Mouse (Mus musculus) hindbrain, embryonic 16.5 days (tissue): Measurements from ENCODE around the gene Atg7. TPM values are rescaled to one million over a fixed set of nuclear protein-coding genes. Genes with fewer than 3 reads are reported as not detected.

Source experiments
- ATAC-seq: fragments of 200-750 bp; cut with Nextera tagmentation; 2 replicates; pipeline ENCODE4 v1.8.0; 2017; ENCODE audit warnings: moderate TSS enrichment, moderate library complexity
- H3K27ac ChIP-seq: fragments of 300-500 bp; sonication (generic); 2 replicates; pipeline ENCODE4 v1.5.1; 2014; ENCODE audit warnings: low read depth, mild to moderate bottlenecking, control low read depth, low read length, moderate library complexity
- H3K27me3 ChIP-seq: fragments of 300-500 bp; sonication (generic); replicated peaks from 2 replicates; pipeline ENCODE4 v1.6.1; 2014; ENCODE audit warnings: low read length; ENCODE audit not compliant: control insufficient read depth, insufficient read depth
- H3K36me3 ChIP-seq: fragments of 300-500 bp; sonication (generic); 2 replicates; pipeline ENCODE4 v1.6.1; 2014; ENCODE audit warnings: mild to moderate bottlenecking, low read length, moderate library complexity, mixed read lengths; ENCODE audit not compliant: control insufficient read depth, insufficient read depth
- H3K4me1 ChIP-seq: fragments of 300-500 bp; sonication (generic); 2 replicates; pipeline ENCODE4 v1.6.1; 2014; ENCODE audit warnings: low read depth, low read length; ENCODE audit not compliant: control insufficient read depth, insufficient read depth
- H3K4me2 ChIP-seq: fragments of 300-500 bp; sonication (generic); 2 replicates; pipeline ENCODE4 v1.6.1; 2014; ENCODE audit warnings: mild to moderate bottlenecking, low read length, control low read depth, moderate library complexity
- H3K4me3 ChIP-seq: fragments of 300-500 bp; sonication (generic); 2 replicates; pipeline ENCODE4 v1.5.1; 2014; ENCODE audit warnings: mild to moderate bottlenecking, low read length, control low read depth, moderate library complexity
- H3K9ac ChIP-seq: fragments of 300-500 bp; sonication (generic); 2 replicates; pipeline ENCODE4 v1.6.1; 2014; ENCODE audit warnings: low read depth, mild to moderate bottlenecking, control low read depth, low read length, moderate library complexity
- H3K9me3 ChIP-seq: fragments of 300-500 bp; sonication (generic); 2 replicates; pipeline ENCODE4 v1.6.1; 2014; ENCODE audit warnings: mild to moderate bottlenecking, low read length, moderate library complexity; ENCODE audit not compliant: control insufficient read depth
- WGBS: fragments of 180-500 bp; shearing (Covaris S2); extraction: QIAGEN DNeasy Blood & Tissue Kit; methylation state at CpG from one replicate; pipeline ENCODE4 v1.1.7; 2014; 5-methylcytosine and 5-hydroxymethylcytosine counted together
- polyA plus RNA-seq: library from polyadenylated mRNA; unstranded; fragments of >200 nt; fragmentation: Nextera tagmentation; extraction: Ambion mirVana; gene quantifications from 2 replicates; pipeline ENCODE4 v1.2.1, GENCODE M21; 2015

Gene Atg7
- polyA plus RNA-seq, 1 experiment from 2014 or later: 18.0 TPM

- H3K9ac ChIP-seq: no peak overlapping the region
- no peak overlapping the region for H3K27ac ChIP-seq
- H3K4me1 ChIP-seq: no peaks in the 10 kb centered on the region
- ATAC-seq: no peak
- 23% methylated on average over 9 of the region's 9 CpGs for WGBS
- no peak overlapping the region for H3K4me2 ChIP-seq
- no peak overlapping the region for H3K4me3 ChIP-seq
- peaks cover 10% of the 10 kb centered on the region; the same call in 1 of the 2 replicates for H3K36me3 ChIP-seq
- no peaks in the 10 kb centered on the region for H3K27me3 ChIP-seq
- H3K9me3 ChIP-seq: no peaks in the 10 kb centered on the region
Measured at GRCm38 (mm10) chr6:114682092-114682711, 39.3 kb downstream of the Atg7 start.

GRCm38 (mm10) chr6:114683741-114684140, 40.8 kb downstream of the Atg7 start:
- no peak overlapping the region for H3K4me2 ChIP-seq
- no peaks in the 10 kb centered on the region for H3K4me1 ChIP-seq
- ATAC-seq: no peak
- H3K9me3 ChIP-seq: no peaks in the 10 kb centered on the region
- no peaks in the 10 kb centered on the region for H3K27me3 ChIP-seq
- 0 out of 2 replicates have a peak, but pooled peaks cover 2% of the 10 kb centered on the region for H3K36me3 ChIP-seq
- H3K4me3 ChIP-seq: no peak overlapping the region
- no peak overlapping the region for H3K9ac ChIP-seq
- no peak overlapping the region for H3K27ac ChIP-seq
- WGBS: 95% methylated on average over 1 of the region's 1 CpGs

GRCm38 (mm10) chr6:114684407-114684806, 41.5 kb downstream of the Atg7 start:
- 59% methylated on average over 3 of the region's 3 CpGs for WGBS
- H3K9me3 ChIP-seq: no peaks in the 10 kb centered on the region
- H3K36me3 ChIP-seq: 0 out of 2 replicates have a peak, but pooled peaks cover 2% of the 10 kb centered on the region
- H3K27me3 ChIP-seq: no peaks in the 10 kb centered on the region
- no peaks in the 10 kb centered on the region for H3K4me1 ChIP-seq
- H3K27ac ChIP-seq: no peak overlapping the region
- no peak for ATAC-seq
- no peak overlapping the region for H3K4me2 ChIP-seq
- H3K9ac ChIP-seq: no peak overlapping the region
- H3K4me3 ChIP-seq: no peak overlapping the region

- Histone ChIP-seq H3K4me3 (no peak overlapping the region), H3K4me1 (peaks cover 1% of the 10 kb centered on the region), H3K27me3 (no peaks in the 10 kb centered on the region), H3K4me2 (no peak overlapping the region), H3K27ac (no peak overlapping the region), H3K9me3 (no peaks in the 10 kb centered on the region), H3K9ac (no peak overlapping the region), H3K36me3 (0 out of 2 replicates have a peak, but pooled peaks cover 2% of the 10 kb centered on the region)
- ATAC-seq: no peak
- WGBS: 88% methylated on average over 1 of the region's 1 CpGs
Measured at GRCm38 (mm10) chr6:114685412-114685811, 42.5 kb downstream of the Atg7 start.

GRCm38 (mm10) chr6:114687035-114687434, 44.1 kb downstream of the Atg7 start:
- no peaks in the 10 kb centered on the region for H3K9me3 ChIP-seq
- WGBS: 93% methylated on average over 1 of the region's 1 CpGs
- no peaks in the 10 kb centered on the region for H3K27me3 ChIP-seq
- no peak for ATAC-seq
- H3K4me3 ChIP-seq: no peak overlapping the region
- no peak overlapping the region for H3K4me2 ChIP-seq
- no peaks in the 10 kb centered on the region for H3K36me3 ChIP-seq
- H3K4me1 ChIP-seq: peaks cover 6% of the 10 kb centered on the region
- H3K9ac ChIP-seq: no peak overlapping the region
- H3K27ac ChIP-seq: no peak overlapping the region

GRCm38 (mm10) chr6:114690661-114691060, 47.8 kb downstream of the Atg7 start:
- Histone ChIP-seq H3K27ac (0 out of 2 replicates have a peak overlapping the region, but pooled peaks have one; percentile 21), H3K4me1 (peaks cover 6% of the 10 kb centered on the region), H3K4me2 (no peak overlapping the region), H3K4me3 (no peak overlapping the region), H3K36me3 (no peaks in the 10 kb centered on the region), H3K9ac (0 out of 2 replicates have a peak overlapping the region, but pooled peaks have one; percentile 23), H3K27me3 (no peaks in the 10 kb centered on the region), H3K9me3 (no peaks in the 10 kb centered on the region)
- WGBS: 19% methylated on average over 2 of the region's 2 CpGs
- ATAC-seq: no peak

- peak; percentile 24; the same call in 1 of the 2 replicates for ATAC-seq
- Histone ChIP-seq H3K4me1 (peaks cover 6% of the 10 kb centered on the region), H3K9me3 (no peaks in the 10 kb centered on the region), H3K27me3 (no peaks in the 10 kb centered on the region), H3K9ac (no peak overlapping the region), H3K4me3 (no peak overlapping the region), H3K27ac (no peak overlapping the region), H3K4me2 (no peak overlapping the region), H3K36me3 (no peaks in the 10 kb centered on the region)
- WGBS: 75% methylated on average over 6 of the region's 6 CpGs
Measured at GRCm38 (mm10) chr6:114691530-114691929, 48.6 kb downstream of the Atg7 start.

- ATAC-seq: no peak; the same call in 1 of the 2 replicates
- H3K9ac ChIP-seq: no peak overlapping the region
- no peaks in the 10 kb centered on the region for H3K9me3 ChIP-seq
- no peak overlapping the region for H3K27ac ChIP-seq
- no peaks in the 10 kb centered on the region for H3K27me3 ChIP-seq
- peaks cover 6% of the 10 kb centered on the region for H3K4me1 ChIP-seq
- no peaks in the 10 kb centered on the region for H3K36me3 ChIP-seq
- 59% methylated on average over 10 of the region's 10 CpGs for WGBS
- H3K4me2 ChIP-seq: no peak overlapping the region
- no peak overlapping the region for H3K4me3 ChIP-seq
Measured at GRCm38 (mm10) chr6:114692691-114693090, 49.8 kb downstream of the Atg7 start.

- 48% methylated on average over 9 of the region's 9 CpGs for WGBS
Measured at GRCm38 (mm10) chr6:114697646-114698490, 55.0 kb downstream of the Atg7 start.

More at GRCm38 (mm10) chr6:114697646-114698490, 55.0 kb downstream of the Atg7 start:
- peak; percentile 79; the same call in 1 of the 2 replicates for ATAC-seq
- Histone ChIP-seq H3K4me2 (no peak overlapping the region), H3K9me3 (no peaks in the 10 kb centered on the region), H3K9ac (no peak overlapping the region), H3K36me3 (no peaks in the 10 kb centered on the region; the same call in 1 of the 2 replicates), H3K27ac (no peak overlapping the region), H3K4me1 (no peaks in the 10 kb centered on the region), H3K4me3 (no peak overlapping the region), H3K27me3 (no peaks in the 10 kb centered on the region)
